18 mouse cellular contexts compared by ENCODE assay signal in the genomic region with DNA sequence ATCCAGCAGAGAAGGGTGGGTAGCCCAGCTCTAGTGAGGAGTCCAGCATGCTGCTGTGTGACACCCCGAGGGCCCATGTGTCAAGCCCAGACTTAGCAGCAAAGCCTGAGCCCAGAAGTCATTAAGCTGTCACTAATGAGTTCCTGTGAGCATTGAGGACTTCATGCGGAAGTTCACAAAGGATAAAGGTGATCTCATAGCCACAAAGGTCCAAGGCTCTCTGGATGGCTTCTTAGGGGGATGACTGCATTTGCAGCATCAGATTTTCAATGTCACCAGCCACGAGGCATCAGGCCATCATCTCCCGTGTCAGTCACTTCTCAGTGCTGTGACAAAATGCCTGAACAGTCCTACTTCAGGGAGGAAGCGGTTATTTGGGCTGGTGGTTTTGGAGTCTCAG.
"Had no signal": no experiment of that assay in that cellular context is flagged by ENCODE, and none has a peak within 500 bp of the region (broad histone marks: within the 10 kb centered on the region; RNA-seq: fewer than 3 reads in every experiment).

No protein-coding gene starts in this region.

- H3K9me3 ChIP-seq: intestine, embryonic 15.5 days; limb, embryonic 12.5 days; limb, embryonic 15.5 days; liver, embryonic 13.5 days; lung, embryonic 15.5 days; neural tube, embryonic 12.5 days; neural tube, embryonic 15.5 days had no signal

- H3K4me1 ChIP-seq: intestine, embryonic 15.5 days; limb, embryonic 12.5 days; limb, embryonic 15.5 days; lung, embryonic 15.5 days; neural tube, embryonic 12.5 days; neural tube, embryonic 15.5 days had no signal

- ATAC-seq: intestine, embryonic 15.5 days had no signal

- H3K27ac ChIP-seq: intestine, embryonic 15.5 days; limb, embryonic 12.5 days; limb, embryonic 15.5 days; liver, embryonic 13.5 days; lung, embryonic 15.5 days; neural tube, embryonic 12.5 days; neural tube, embryonic 15.5 days had no signal

- H3K9ac ChIP-seq: intestine, embryonic 15.5 days; limb, embryonic 12.5 days; limb, embryonic 15.5 days; liver, embryonic 13.5 days; lung, embryonic 15.5 days; neural tube, embryonic 12.5 days; neural tube, embryonic 15.5 days had no signal

- DNase-seq: kidney, adult 11 months; kidney, postnatal 10 days; kidney, postnatal 4 days; left cerebral cortex, postnatal 4 days; liver, embryonic 13.5 days; lung, adult 18-20 months; lung, postnatal 10 days; lung, postnatal 36 days; midbrain, embryonic 14.5 days; thymus, adult 18-20 months; thymus, postnatal 36 days had no signal

- H3K27me3 ChIP-seq: intestine, embryonic 15.5 days; limb, embryonic 12.5 days; limb, embryonic 15.5 days; liver, embryonic 13.5 days; lung, embryonic 15.5 days; neural tube, embryonic 12.5 days; neural tube, embryonic 15.5 days had no signal

- H3K4me2 ChIP-seq: intestine, embryonic 15.5 days; limb, embryonic 12.5 days; limb, embryonic 15.5 days; liver, embryonic 13.5 days; lung, embryonic 15.5 days; midbrain, embryonic 11.5 days; neural tube, embryonic 12.5 days; neural tube, embryonic 15.5 days had no signal

- H3K36me3 ChIP-seq: intestine, embryonic 15.5 days; limb, embryonic 12.5 days; limb, embryonic 15.5 days; liver, embryonic 13.5 days; lung, embryonic 15.5 days; neural tube, embryonic 12.5 days; neural tube, embryonic 15.5 days had no signal

- H3K4me3 ChIP-seq: intestine, embryonic 15.5 days; limb, embryonic 12.5 days; limb, embryonic 15.5 days; liver, embryonic 13.5 days; lung, embryonic 15.5 days; neural tube, embryonic 12.5 days; neural tube, embryonic 15.5 days had no signal
